Mouse (Mus musculus) small intestine, adult 2 months (tissue): ENCODE results near the gene Olfr1002.

Experiments used
- CTCF ChIP-seq: fragments of 200-500 bp; IDR thresholded peaks from 2 replicates; pipeline ENCODE4 v1.5.1; 2012; ENCODE audit warnings: low read depth, mild to moderate bottlenecking, control low read depth, inconsistent platforms, low read length, moderate library complexity, mixed read lengths; ENCODE audit not compliant: insufficient replicate concordance, insufficient read length; ENCODE audit errors: extremely low read depth
- POLR2A ChIP-seq: fragments of 200-500 bp; IDR thresholded peaks from 2 replicates; pipeline ENCODE4 v1.6.1; 2012; ENCODE audit warnings: low read depth, mild to moderate bottlenecking, control low read depth, inconsistent platforms, low read length, moderate library complexity

DNA sequence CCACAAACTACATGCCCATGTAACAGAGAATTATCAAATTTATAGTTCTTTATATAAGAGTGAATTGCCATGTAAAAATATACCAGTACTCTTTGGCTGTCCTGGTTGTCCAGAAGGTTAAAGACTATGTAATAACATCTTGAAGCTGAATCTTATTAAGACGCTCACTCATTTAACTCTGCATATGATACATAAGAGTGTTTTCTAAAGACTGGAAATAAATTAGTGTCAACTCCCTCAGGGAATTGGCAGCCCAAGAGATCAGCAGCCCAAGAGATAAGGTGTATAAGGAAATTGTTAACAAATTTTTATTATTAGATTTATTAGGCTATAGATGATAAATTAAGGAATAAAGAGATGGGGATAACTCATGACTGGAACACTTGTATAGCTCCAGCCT lies at the start of gene Olfr1002:
- TF ChIP-seq POLR2A, result no peak
- TF ChIP-seq CTCF, result no peak
